Mouse (Mus musculus) frontal cortex, postnatal 10 days (tissue): ENCODE results near the gene Olfr694.
"Not testable (repeated sequence)": the region's sequence is repeated elsewhere in the genome, so short reads cannot be mapped to it uniquely, and the experiment has no call there.

Experiments
- DNase-seq, 2 experiments: peaks; one replicate each; pipeline ENCODE4 v3.0.0; 2022; ENCODE audit warnings: low spot score in 2 of 2, mixed read lengths in 1 of 2

Olfr694 gene

GRCm38 (mm10) chr7:106691714-106692113 lies at the start of gene Olfr694:
Gene Olfr694 (minus strand): TSS chr7:106691814.
- no peak for DNase-seq

GRCm38 (mm10) chr7:106737028-106737427 lies 45.4 kb upstream of the Olfr694 start:
- no peak for DNase-seq

GRCm38 (mm10) chr7:106733717-106734116 lies 42.1 kb upstream of the Olfr694 start:
- no peak for DNase-seq

GRCm38 (mm10) chr7:106725654-106726053 lies 34.0 kb upstream of the Olfr694 start:
- DNase-seq: not testable (repeated sequence)

GRCm38 (mm10) chr7:106716296-106716695 lies 24.7 kb upstream of the Olfr694 start, which contains the start of gene Olfr695:
Gene Olfr695 (minus strand): TSS chr7:106716396.
- no peak for DNase-seq

- DNase-seq: no peak
Observed at GRCm38 (mm10) chr7:106711463-106711862, 19.8 kb upstream of the Olfr694 start.

GRCm38 (mm10) chr7:106707705-106708104 lies 16.1 kb upstream of the Olfr694 start:
- DNase-seq: not testable (repeated sequence)

- DNase-seq: no peak
Observed at GRCm38 (mm10) chr7:106696891-106697290, 5.3 kb upstream of the Olfr694 start.

GRCm38 (mm10) chr7:106692976-106693375 lies 1.4 kb upstream of the Olfr694 start:
- no peak for DNase-seq

GRCm38 (mm10) chr7:106685382-106685781 lies 6.2 kb downstream of the Olfr694 start:
- DNase-seq: no peak

GRCm38 (mm10) chr7:106680484-106680883 lies 11.1 kb downstream of the Olfr694 start, which contains the start of gene Olfr693:
Gene Olfr693 (minus strand): TSS chr7:106680584.
- no peak for DNase-seq

GRCm38 (mm10) chr7:106652344-106652652 lies 39.3 kb downstream of the Olfr694 start:
- DNase-seq: no peak

- DNase-seq: no peak
Observed at GRCm38 (mm10) chr7:106651555-106652343, 39.9 kb downstream of the Olfr694 start.

GRCm38 (mm10) chr7:106649774-106650173 lies 41.8 kb downstream of the Olfr694 start:
- no peak for DNase-seq

GRCm38 (mm10) chr7:106645261-106645660 lies 46.4 kb downstream of the Olfr694 start:
- DNase-seq: no peak

GRCm38 (mm10) chr7:106644222-106644870 lies 47.3 kb downstream of the Olfr694 start:
- DNase-seq: no peak

- no peak for DNase-seq
Observed at GRCm38 (mm10) chr7:106640839-106641238, 50.8 kb downstream of the Olfr694 start.

- no peak for DNase-seq
Observed at GRCm38 (mm10) chr7:106635560-106635959, 56.1 kb downstream of the Olfr694 start.
